Mouse (Mus musculus) gastrocnemius, postnatal 10 days (tissue): ENCODE results near the gene Ficd. TPM values are rescaled to one million over a fixed set of nuclear protein-coding genes. Genes with fewer than 3 reads are reported as not detected.
A peak's percentile ranks its signal among the peaks of the same experiment; 100 is the strongest.
"Not testable (repeated sequence)": the region's sequence is repeated elsewhere in the genome, so short reads cannot be mapped to it uniquely, and the experiment has no call there.

Source experiments
- DNase-seq: peaks from one replicate; pipeline ENCODE4 v3.0.0; 2021; ENCODE audit warnings: mixed read lengths
- total RNA-seq, 2 experiments: library from RNA; stranded (reverse); gene quantifications; 2 replicates each; pipeline ENCODE4 v1.2.3; 2021

Ficd gene
- total RNA-seq, 2 experiments from 2014 or later, result 4.8 to 4.9 TPM

GRCm38 (mm10) chr5:113772905-113773519, 37.4 kb downstream of the Ficd start:
- DNase-seq, result no peak

GRCm38 (mm10) chr5:113773664-113774063, 38.1 kb downstream of the Ficd start:
- DNase-seq, result peak; percentile 94

- no peak for DNase-seq
Measured at GRCm38 (mm10) chr5:113775585-113775984, 40.0 kb downstream of the Ficd start.

- DNase-seq, result no peak
Measured at GRCm38 (mm10) chr5:113776128-113776895, 40.7 kb downstream of the Ficd start.

GRCm38 (mm10) chr5:113776896-113777226, 41.3 kb downstream of the Ficd start:
- no peak for DNase-seq

- not testable (repeated sequence) for DNase-seq
Measured at GRCm38 (mm10) chr5:113777728-113778127, 42.1 kb downstream of the Ficd start.

- no peak for DNase-seq
Measured at GRCm38 (mm10) chr5:113779569-113779968, 44.0 kb downstream of the Ficd start.

GRCm38 (mm10) chr5:113780082-113780752, 44.6 kb downstream of the Ficd start:
- DNase-seq, result no peak

- no peak for DNase-seq
Measured at GRCm38 (mm10) chr5:113780763-113781162, 45.2 kb downstream of the Ficd start.

- DNase-seq, result no peak
Measured at GRCm38 (mm10) chr5:113781254-113781653, 45.7 kb downstream of the Ficd start.

- DNase-seq, result no peak
Measured at GRCm38 (mm10) chr5:113781875-113782274, 46.3 kb downstream of the Ficd start.

GRCm38 (mm10) chr5:113782624-113783023, 47.0 kb downstream of the Ficd start:
- DNase-seq, result no peak

- DNase-seq, result peak; percentile 45
Measured at GRCm38 (mm10) chr5:113783581-113784001, 48.0 kb downstream of the Ficd start.

GRCm38 (mm10) chr5:113784104-113784503, 48.5 kb downstream of the Ficd start:
- not testable (repeated sequence) for DNase-seq

GRCm38 (mm10) chr5:113786985-113787384, 51.4 kb downstream of the Ficd start:
- no peak for DNase-seq

GRCm38 (mm10) chr5:113788645-113789044, 53.0 kb downstream of the Ficd start:
- no peak for DNase-seq

GRCm38 (mm10) chr5:113789075-113789788, 53.6 kb downstream of the Ficd start:
- DNase-seq, result peak; percentile 44

Other genes starting within 250 kb of the Ficd start
- gene Wscd2, start 245.5 kb upstream of the Ficd start, total RNA-seq, result under 1 TPM; 0.94 to 0.99 TPM
- gene Cmklr1, start 85.4 kb upstream of the Ficd start, total RNA-seq, result 10 to 100 TPM; 13.7 to 15.2 TPM
- gene 1700069L16Rik, start 11.0 kb upstream of the Ficd start, total RNA-seq, result not detected
- 10 to 100 TPM in 1 of 2 experiments, 1 to 10 TPM in 1; 9.5 to 10.2 TPM for gene Sart3, start 36.7 kb downstream of the Ficd start, total RNA-seq
- gene Iscu, start 36.9 kb downstream of the Ficd start, total RNA-seq, result 10 to 100 TPM; 76.8 to 89.1 TPM
- 10 to 100 TPM; 13.0 to 23.1 TPM for gene Tmem119, start 64.7 kb downstream of the Ficd start, total RNA-seq
- 1 to 10 TPM; 1.8 to 3.3 TPM for gene Selplg, start 96.8 kb downstream of the Ficd start, total RNA-seq
- 10 to 100 TPM; 39.1 to 48.9 TPM for gene Coro1c, start 173.0 kb downstream of the Ficd start, total RNA-seq